Mouse (Mus musculus) neural tube, embryonic 11.5 days (tissue): ENCODE measurements around the gene Mus81. TPM values are rescaled to one million over a fixed set of nuclear protein-coding genes. Genes with fewer than 3 reads are reported as not detected.
"Not testable (repeated sequence)": the region's sequence is repeated elsewhere in the genome, so short reads cannot be mapped to it uniquely, and the experiment has no call there.

Source experiments
- ATAC-seq: fragments of 200-750 bp; cut with Nextera tagmentation; 2 replicates; pipeline ENCODE4 v1.8.0; 2017; ENCODE audit warnings: moderate number of reproducible peaks, mild to moderate bottlenecking, moderate TSS enrichment, moderate library complexity; ENCODE audit not compliant: insufficient read depth, low FRiP score, low TSS enrichment
- DNase-seq: peaks from one replicate; pipeline ENCODE4 v3.0.0-alpha.2; 2015; ENCODE audit warnings: low spot score
- H3K27ac ChIP-seq: fragments of 300-500 bp; sonication (generic); 2 replicates; pipeline ENCODE4 v1.5.1; 2014; ENCODE audit warnings: low read depth, mild to moderate bottlenecking, low read length
- H3K27me3 ChIP-seq: fragments of 300-500 bp; sonication (generic); 2 replicates; pipeline ENCODE4 v1.6.1; 2014; ENCODE audit warnings: mild to moderate bottlenecking, low read length, mixed read lengths; ENCODE audit not compliant: control insufficient read depth, insufficient read depth
- H3K36me3 ChIP-seq: fragments of 300-500 bp; sonication (generic); 2 replicates; pipeline ENCODE4 v1.6.1; 2014; ENCODE audit warnings: mild to moderate bottlenecking, low read length, moderate library complexity, mixed read lengths; ENCODE audit not compliant: control insufficient read depth, insufficient read depth
- H3K4me1 ChIP-seq: fragments of 300-500 bp; sonication (generic); 2 replicates; pipeline ENCODE4 v1.6.1; 2014; ENCODE audit warnings: low read length, mixed read lengths; ENCODE audit not compliant: control insufficient read depth, insufficient read depth
- H3K4me2 ChIP-seq: fragments of 300-500 bp; sonication (generic); 2 replicates; pipeline ENCODE4 v1.6.1; 2014; ENCODE audit warnings: low read depth, mild to moderate bottlenecking, moderate library complexity
- H3K4me3 ChIP-seq: fragments of 300-500 bp; sonication (generic); 2 replicates; pipeline ENCODE4 v1.5.1; 2014; ENCODE audit warnings: low read depth, low read length
- H3K9ac ChIP-seq: fragments of 300-500 bp; sonication (generic); 2 replicates; pipeline ENCODE4 v1.6.1; 2014; ENCODE audit warnings: mild to moderate bottlenecking, low read length
- H3K9me3 ChIP-seq: fragments of 300-500 bp; sonication (generic); 2 replicates; pipeline ENCODE4 v1.6.1; 2016; ENCODE audit warnings: low read length; ENCODE audit not compliant: control insufficient read depth
- WGBS: fragments of 180-500 bp; shearing (Covaris S2); extraction: QIAGEN DNeasy Blood & Tissue Kit; methylation state at CpG from one replicate; pipeline ENCODE4 v1.1.7; 2014; 5-methylcytosine and 5-hydroxymethylcytosine counted together
- polyA plus RNA-seq: library from polyadenylated mRNA; unstranded; fragments of >200 nt; fragmentation: Nextera tagmentation; extraction: Ambion mirVana; gene quantifications from 2 replicates; pipeline ENCODE4 v1.2.1, GENCODE M21; 2014

The Mus81 gene
- polyA plus RNA-seq, 1 experiment from 2014 or later: 41.9 TPM

GRCm38 (mm10) chr19:5495353-5496051, 7.3 kb upstream of the Mus81 start:
- H3K36me3 ChIP-seq: peaks cover 22% of the 10 kb centered on the region
- no peak overlapping the region for H3K9ac ChIP-seq
- no peak overlapping the region for H3K4me2 ChIP-seq
- ATAC-seq (no peak), DNase-seq (no peak)
- no peak overlapping the region; the same call in 1 of the 2 replicates for H3K27ac ChIP-seq
- H3K9me3 ChIP-seq: no peaks in the 10 kb centered on the region
- WGBS: 86% methylated on average over 12 of the region's 12 CpGs
- no peaks in the 10 kb centered on the region for H3K27me3 ChIP-seq
- no peak overlapping the region for H3K4me3 ChIP-seq
- peaks cover 8% of the 10 kb centered on the region; the same call in 1 of the 2 replicates for H3K4me1 ChIP-seq

GRCm38 (mm10) chr19:5494314-5494713, 6.1 kb upstream of the Mus81 start:
- Histone ChIP-seq H3K4me2 (no peak overlapping the region), H3K4me1 (peaks cover 9% of the 10 kb centered on the region; the same call in 1 of the 2 replicates), H3K27me3 (no peaks in the 10 kb centered on the region), H3K9ac (no peak overlapping the region), H3K4me3 (no peak overlapping the region), H3K9me3 (no peaks in the 10 kb centered on the region), H3K27ac (no peak overlapping the region), H3K36me3 (peaks cover 22% of the 10 kb centered on the region)
- ATAC-seq (no peak), DNase-seq (no peak)
- 87% methylated on average over 3 of the region's 3 CpGs for WGBS

- ATAC-seq: not testable (repeated sequence)
- whole genome bisulfite sequencing: 66% methylated on average over 9 of the region's 9 CpGs
- peaks cover 22% of the 10 kb centered on the region for H3K36me3 ChIP-seq
These were observed 5.1 kb upstream of the Mus81 start for GRCm38 (mm10) chr19:5493301-5493721.

GRCm38 (mm10) chr19:5492641-5493040, 4.4 kb upstream of the Mus81 start:
- ATAC-seq: no peak
- H3K9ac ChIP-seq: no peak overlapping the region
- DNase-seq: no peak
- H3K4me2 ChIP-seq: no peak overlapping the region
- H3K4me1 ChIP-seq: peaks cover 14% of the 10 kb centered on the region; the same call in 1 of the 2 replicates
- H3K4me3 ChIP-seq: no peak overlapping the region
- H3K27me3 ChIP-seq: no peaks in the 10 kb centered on the region
- peaks cover 20% of the 10 kb centered on the region for H3K36me3 ChIP-seq
- H3K27ac ChIP-seq: no peak overlapping the region
- H3K9me3 ChIP-seq: no peaks in the 10 kb centered on the region
- 94% methylated on average over 4 of the region's 4 CpGs for WGBS

More at GRCm38 (mm10) chr19:5493301-5493721, 5.1 kb upstream of the Mus81 start:
- not testable (repeated sequence) for DNase-seq, H3K9me3 ChIP-seq, H3K9ac ChIP-seq, H3K4me2 ChIP-seq, H3K4me3 ChIP-seq, H3K27ac ChIP-seq, H3K27me3 ChIP-seq
- H3K4me1 ChIP-seq: peaks cover 14% of the 10 kb centered on the region; the same call in 1 of the 2 replicates

- Histone ChIP-seq H3K9me3 (no peaks in the 10 kb centered on the region), H3K9ac (peak overlapping the region; percentile 90), H3K27ac (peak overlapping the region; percentile 98), H3K4me3 (peak overlapping the region; percentile 87), H3K4me2 (peak overlapping the region; percentile 89), H3K36me3 (peaks cover 17% of the 10 kb centered on the region), H3K27me3 (no peaks in the 10 kb centered on the region), H3K4me1 (peaks cover 21% of the 10 kb centered on the region)
- DNase-seq (peak; percentile 80), ATAC-seq (no peak)
- under 1% methylated on average over 59 of the region's 59 CpGs for WGBS
These were observed 2.9 kb upstream of the Mus81 start for GRCm38 (mm10) chr19:5490898-5491708.

GRCm38 (mm10) chr19:5490313-5490897, 2.2 kb upstream of the Mus81 start, which contains the start of gene Cfl1:
TSS of gene Cfl1 (plus strand) at chr19:5490455.
- peaks cover 21% of the 10 kb centered on the region for H3K4me1 ChIP-seq
- DNase-seq (peak; percentile 97), ATAC-seq (peak; percentile 68)
- under 1% methylated on average over 57 of the region's 62 CpGs for WGBS
- H3K36me3 ChIP-seq: peaks cover 14% of the 10 kb centered on the region
- H3K9me3 ChIP-seq: no peaks in the 10 kb centered on the region
- peak within 1 kb of the TSS; percentile 90 for H3K9ac ChIP-seq
- H3K4me2 ChIP-seq: peak within 1 kb of the TSS; percentile 89
- peak within 1 kb of the TSS; percentile 87 for H3K4me3 ChIP-seq
- H3K27me3 ChIP-seq: no peaks in the 10 kb centered on the region
- peak within 1 kb of the TSS; percentile 98 for H3K27ac ChIP-seq

GRCm38 (mm10) chr19:5489721-5490120, 1.5 kb upstream of the Mus81 start:
- Histone ChIP-seq H3K4me2 (0 out of 2 replicates have a peak overlapping the region, but pooled peaks have one; percentile 7), H3K27ac (0 out of 2 replicates have a peak overlapping the region, but pooled peaks have one; percentile 98), H3K4me1 (peaks cover 21% of the 10 kb centered on the region), H3K36me3 (peaks cover 15% of the 10 kb centered on the region)
- H3K4me3 ChIP-seq, DNase-seq, H3K27me3 ChIP-seq, H3K9me3 ChIP-seq, ATAC-seq, H3K9ac ChIP-seq: not testable (repeated sequence)
- 55% methylated on average over 10 of the region's 10 CpGs for WGBS

- H3K9ac ChIP-seq: peak overlapping the region; percentile 68
- peaks cover 12% of the 10 kb centered on the region for H3K36me3 ChIP-seq
- peak overlapping the region; percentile 44 for H3K4me3 ChIP-seq
- H3K4me2 ChIP-seq: peak overlapping the region; percentile 56
- WGBS: under 1% methylated on average over 26 of the region's 26 CpGs
- H3K27ac ChIP-seq: peak overlapping the region; percentile 98
- H3K9me3 ChIP-seq: no peaks in the 10 kb centered on the region
- DNase-seq (peak; percentile 98), ATAC-seq (peak; percentile 83)
- peaks cover 21% of the 10 kb centered on the region for H3K4me1 ChIP-seq
- H3K27me3 ChIP-seq: no peaks in the 10 kb centered on the region
These were observed 823 bp upstream of the Mus81 start for GRCm38 (mm10) chr19:5488878-5489571.
